Mouse (Mus musculus): ENCODE data around the gene Egr2.

Gene Egr2

GRCm38 (mm10) chr10:67535256-67535655 lies at the start of gene Egr2:
Egr2 (plus strand) TSS chr10:67535475.
- no peak for DNase-seq

GRCm38 (mm10) chr10:67487496-67487895 lies 47.8 kb upstream of the Egr2 start:
- DNase-seq, result peak; percentile 35

- no peak for DNase-seq
Measured at GRCm38 (mm10) chr10:67489836-67490235, 45.4 kb upstream of the Egr2 start.

- no peak for DNase-seq
Measured at GRCm38 (mm10) chr10:67490632-67491031, 44.6 kb upstream of the Egr2 start.

- DNase-seq, result no peak
Measured at GRCm38 (mm10) chr10:67492161-67492571, 43.1 kb upstream of the Egr2 start.

GRCm38 (mm10) chr10:67493556-67493955 lies 41.7 kb upstream of the Egr2 start:
- no peak for DNase-seq

GRCm38 (mm10) chr10:67497144-67497892 lies 38.0 kb upstream of the Egr2 start:
- no peak for DNase-seq

- DNase-seq, result no peak
Measured at GRCm38 (mm10) chr10:67497951-67498350, 37.3 kb upstream of the Egr2 start.

- no peak for DNase-seq
Measured at GRCm38 (mm10) chr10:67503320-67503995, 31.8 kb upstream of the Egr2 start.

- DNase-seq, result no peak
Measured at GRCm38 (mm10) chr10:67504046-67504445, 31.2 kb upstream of the Egr2 start.

- DNase-seq, result no peak
Measured at GRCm38 (mm10) chr10:67505248-67505647, 30.0 kb upstream of the Egr2 start.

- DNase-seq, result no peak
Measured at GRCm38 (mm10) chr10:67512211-67512610, 23.1 kb upstream of the Egr2 start.

- no peak for DNase-seq
Measured at GRCm38 (mm10) chr10:67512871-67513270, 22.4 kb upstream of the Egr2 start.

- DNase-seq, result no peak
Measured at GRCm38 (mm10) chr10:67518733-67519132, 16.5 kb upstream of the Egr2 start.

- no peak for DNase-seq
Measured at GRCm38 (mm10) chr10:67524130-67524529, 11.1 kb upstream of the Egr2 start.

GRCm38 (mm10) chr10:67524694-67525093 lies 10.6 kb upstream of the Egr2 start:
- DNase-seq, result no peak

- DNase-seq, result no peak
Measured at GRCm38 (mm10) chr10:67526435-67526834, 8.8 kb upstream of the Egr2 start.

- no peak for DNase-seq
Measured at GRCm38 (mm10) chr10:67529769-67530168, 5.5 kb upstream of the Egr2 start.

- DNase-seq, result peak; percentile 72
Measured at GRCm38 (mm10) chr10:67535972-67536371, 697 bp downstream of the Egr2 start.

- peak; percentile 15 for DNase-seq
Measured at GRCm38 (mm10) chr10:67536621-67537141, 1.4 kb downstream of the Egr2 start.

- DNase-seq, result peak; percentile 95
Measured at GRCm38 (mm10) chr10:67537151-67537994, 2.1 kb downstream of the Egr2 start.

- no peak for DNase-seq
Measured at GRCm38 (mm10) chr10:67538106-67538505, 2.8 kb downstream of the Egr2 start.

Data from kidney, adult 9 months (tissue).